Mouse (Mus musculus) embryo, embryonic 11.5 days (tissue): ENCODE data around the gene Emg1.
"Not testable (repeated sequence)": the region's sequence is repeated elsewhere in the genome, so short reads cannot be mapped to it uniquely, and the experiment has no call there.

Experiments
- DNase-seq: peaks from one replicate; pipeline ENCODE4 v3.0.0-alpha.2; 2012; ENCODE audit warnings: low read depth, low spot score

Emg1 gene

DNA sequence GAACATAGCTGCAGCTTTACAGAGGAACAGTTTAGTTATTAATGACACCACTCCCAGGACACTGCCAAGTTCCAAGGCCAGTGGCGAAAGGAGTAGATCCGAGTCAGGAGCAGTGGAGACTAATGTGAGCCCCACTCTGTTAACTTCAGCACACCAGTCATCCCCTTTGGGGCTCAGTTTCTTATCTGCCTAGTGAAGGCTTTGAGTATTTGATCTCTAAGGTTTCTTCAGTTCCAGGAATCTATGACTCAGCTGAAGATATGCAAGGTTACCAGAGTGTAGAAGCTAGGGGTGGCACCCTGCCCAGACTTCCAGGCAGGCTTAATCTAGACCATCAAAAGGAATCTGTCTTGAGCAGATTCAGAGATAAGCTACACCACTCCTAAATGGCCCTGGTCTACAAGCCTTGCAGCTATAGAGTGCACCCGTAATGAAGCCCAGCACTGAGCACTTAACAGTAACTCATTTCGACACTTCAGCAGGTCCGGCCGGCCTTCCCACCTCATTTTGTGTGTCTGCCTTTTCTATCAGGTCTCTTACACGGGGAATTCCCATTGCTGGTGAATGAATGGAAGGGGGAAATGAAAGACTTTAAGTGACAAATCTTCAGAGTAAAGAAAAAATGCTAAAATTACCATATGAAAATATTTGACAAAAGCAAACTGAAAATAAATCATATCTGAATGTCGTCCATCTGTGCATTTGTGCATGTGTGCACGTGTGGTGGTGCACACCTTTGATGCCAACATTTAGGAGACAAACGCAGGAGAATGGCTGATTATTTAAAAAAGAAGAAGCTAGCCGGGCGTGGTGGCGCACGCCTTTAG, 28.2 kb downstream of the Emg1 start:
- DNase-seq, result no peak

DNA sequence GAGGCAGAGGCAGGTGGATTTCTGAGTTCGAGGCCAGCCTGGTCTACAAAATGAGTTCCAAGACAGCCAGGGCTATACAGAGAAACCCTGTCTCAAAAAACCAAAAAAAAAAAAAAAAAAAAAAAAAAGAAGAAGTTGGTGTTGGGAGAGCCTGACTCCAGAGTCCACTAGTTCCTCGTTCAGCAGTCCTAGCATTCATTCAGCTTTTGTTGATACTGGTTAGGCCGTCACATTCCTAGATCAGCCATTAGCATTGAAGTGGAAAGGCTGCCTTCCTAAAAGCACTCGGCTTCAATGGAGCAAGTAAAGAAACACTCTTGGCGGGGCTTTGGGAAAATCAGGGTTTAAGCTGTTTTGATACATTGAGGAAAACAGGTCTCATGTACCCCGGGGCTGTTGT, 29.7 kb downstream of the Emg1 start:
- not testable (repeated sequence) for DNase-seq

DNA sequence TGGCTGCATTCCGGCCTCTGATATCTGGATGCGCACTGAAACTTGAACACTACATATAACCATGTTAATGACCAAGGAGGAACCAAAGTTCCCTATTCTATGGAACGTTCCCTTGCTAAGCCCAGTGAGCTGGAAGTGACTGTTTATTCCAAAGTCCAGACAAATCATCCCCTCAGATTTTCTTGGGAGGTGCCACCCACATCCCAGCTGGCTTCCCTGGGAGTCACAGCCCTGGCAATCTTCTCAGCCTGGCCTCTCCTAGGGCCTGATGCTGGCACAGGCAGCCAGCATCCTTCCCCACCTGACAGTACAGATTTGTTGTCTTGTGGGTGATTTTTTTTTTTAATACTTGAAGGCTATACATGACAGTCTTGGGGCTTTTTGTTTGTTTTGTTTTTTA, 32.5 kb downstream of the Emg1 start:
- no peak for DNase-seq

DNA sequence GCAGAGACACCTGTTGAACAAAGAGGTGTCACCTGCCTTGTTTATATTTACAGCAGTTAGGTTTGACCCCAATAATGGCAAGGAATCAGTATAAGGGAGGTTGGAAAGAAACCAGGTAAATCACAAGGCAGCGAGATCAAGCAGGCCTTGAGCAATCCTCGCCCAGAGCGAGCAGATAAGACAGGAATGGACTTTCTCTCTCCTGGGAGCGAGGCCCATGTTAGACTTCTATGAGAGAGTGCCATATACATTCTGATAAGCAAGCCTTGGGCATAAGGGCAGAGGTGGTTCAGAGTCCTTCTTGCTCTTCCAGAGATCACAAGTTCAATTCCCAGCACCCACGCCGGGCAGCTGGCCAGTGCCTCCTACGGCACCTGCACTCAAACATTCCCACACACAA, 33.2 kb downstream of the Emg1 start:
- DNase-seq, result no peak

DNA sequence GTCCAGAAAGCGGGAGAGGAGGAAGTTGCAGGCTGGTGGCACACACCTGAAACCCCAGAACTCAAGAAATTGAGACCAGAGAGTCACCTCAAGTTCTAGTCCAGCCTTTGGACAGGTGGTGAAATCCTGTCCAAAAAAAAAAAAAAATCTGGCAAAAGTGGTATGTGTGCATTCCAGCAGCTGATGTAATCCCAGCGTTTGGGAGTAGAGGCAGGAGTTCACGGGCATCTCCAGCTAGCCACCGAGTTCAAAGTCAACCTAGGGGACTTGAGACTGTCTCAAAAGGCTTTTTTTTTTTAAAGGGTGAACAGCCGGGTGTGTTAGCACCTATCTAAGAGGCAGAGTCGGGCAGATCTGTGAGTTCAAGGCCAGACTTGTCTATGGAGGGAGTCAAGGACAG, 35.8 kb downstream of the Emg1 start:
- DNase-seq, result no peak

DNA sequence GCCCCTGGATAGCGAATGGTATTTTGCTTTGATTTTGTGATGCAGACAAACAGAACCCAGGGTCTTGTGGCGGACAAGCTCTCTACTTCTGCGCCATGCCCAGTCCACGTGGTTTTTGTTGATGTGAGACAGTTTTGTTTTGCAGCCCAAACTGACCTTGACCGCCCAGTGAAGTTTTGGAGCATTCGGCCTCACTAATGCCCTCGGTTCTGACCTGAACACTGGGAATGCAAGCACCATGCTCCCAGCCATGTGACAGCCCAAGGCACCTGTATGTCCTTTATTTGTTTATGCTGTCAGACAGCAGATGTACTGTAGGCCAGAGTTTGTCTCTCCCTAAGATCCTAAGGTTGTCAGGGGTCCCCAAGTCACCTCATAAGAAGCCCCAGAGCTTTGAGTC, 37.4 kb downstream of the Emg1 start:
- no peak for DNase-seq

DNA sequence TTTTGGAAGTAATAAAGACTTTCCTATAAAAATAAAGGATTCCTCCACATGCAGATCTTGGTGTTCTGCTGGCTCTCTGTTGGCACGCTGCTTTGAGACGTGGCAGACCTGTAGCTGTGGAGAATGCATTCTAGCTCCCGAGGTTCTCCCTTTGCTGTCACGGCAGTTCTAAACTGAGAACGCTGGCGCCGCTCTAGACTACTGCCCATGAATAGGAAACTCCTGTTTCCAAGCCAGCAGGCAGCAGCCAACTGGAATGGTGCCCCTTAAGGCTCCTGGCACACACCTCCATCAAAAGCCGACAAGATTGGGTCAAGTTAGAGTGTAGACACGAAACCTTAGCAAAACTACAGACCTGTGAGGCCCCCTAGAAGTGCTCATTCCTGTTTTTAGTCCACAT, 38.4 kb downstream of the Emg1 start:
- DNase-seq, result no peak

DNA sequence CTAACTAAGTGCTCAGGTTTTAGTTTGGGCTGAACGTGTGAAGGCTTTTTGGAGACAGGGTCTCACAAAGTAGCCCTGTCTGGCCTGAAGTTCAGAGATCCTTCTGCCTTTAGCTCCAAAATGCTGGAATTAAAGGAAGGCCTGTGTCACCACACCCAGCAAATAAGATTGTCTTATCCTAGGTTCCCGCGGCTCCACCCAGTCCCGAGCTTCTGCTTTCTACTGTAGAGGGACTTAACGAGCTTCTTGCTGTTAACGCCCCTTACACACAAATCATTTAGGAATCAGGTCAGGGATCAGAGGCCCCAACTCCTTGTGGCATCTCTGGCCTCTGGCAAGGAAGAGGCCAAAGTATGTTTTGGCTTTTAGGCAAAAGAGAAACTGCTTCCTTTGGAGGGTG, 39.9 kb downstream of the Emg1 start:
- no peak for DNase-seq

DNA sequence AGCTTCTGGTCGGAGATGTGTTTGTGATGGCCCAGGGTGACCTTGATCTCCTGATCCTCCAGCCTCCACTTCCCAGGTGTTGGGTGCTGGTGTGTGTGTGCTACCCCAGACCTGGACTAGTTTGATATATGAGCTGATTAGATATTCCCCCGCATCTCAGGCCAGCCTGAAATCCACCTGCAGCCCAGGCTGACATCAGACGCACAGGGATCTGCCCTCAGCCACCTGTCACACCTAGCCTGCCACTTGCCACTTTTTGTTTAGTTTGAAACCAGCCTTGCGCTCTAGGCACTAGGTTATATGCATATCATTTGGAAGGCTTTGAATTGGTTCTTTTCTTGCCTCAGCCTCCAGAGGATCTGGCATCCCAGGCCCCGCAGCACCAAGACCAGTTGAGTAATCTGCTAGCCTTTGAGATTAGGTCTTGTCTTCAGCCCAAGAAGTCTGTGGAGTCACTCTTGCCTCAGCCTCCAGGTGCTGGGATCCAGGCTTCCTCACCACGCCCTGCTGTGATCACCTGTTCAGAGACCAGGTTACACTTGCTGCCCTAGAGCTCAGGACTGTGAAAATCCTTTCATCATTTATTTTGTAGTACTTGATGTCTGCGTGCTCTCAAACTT, 41.6 kb downstream of the Emg1 start:
- DNase-seq, result no peak

DNA sequence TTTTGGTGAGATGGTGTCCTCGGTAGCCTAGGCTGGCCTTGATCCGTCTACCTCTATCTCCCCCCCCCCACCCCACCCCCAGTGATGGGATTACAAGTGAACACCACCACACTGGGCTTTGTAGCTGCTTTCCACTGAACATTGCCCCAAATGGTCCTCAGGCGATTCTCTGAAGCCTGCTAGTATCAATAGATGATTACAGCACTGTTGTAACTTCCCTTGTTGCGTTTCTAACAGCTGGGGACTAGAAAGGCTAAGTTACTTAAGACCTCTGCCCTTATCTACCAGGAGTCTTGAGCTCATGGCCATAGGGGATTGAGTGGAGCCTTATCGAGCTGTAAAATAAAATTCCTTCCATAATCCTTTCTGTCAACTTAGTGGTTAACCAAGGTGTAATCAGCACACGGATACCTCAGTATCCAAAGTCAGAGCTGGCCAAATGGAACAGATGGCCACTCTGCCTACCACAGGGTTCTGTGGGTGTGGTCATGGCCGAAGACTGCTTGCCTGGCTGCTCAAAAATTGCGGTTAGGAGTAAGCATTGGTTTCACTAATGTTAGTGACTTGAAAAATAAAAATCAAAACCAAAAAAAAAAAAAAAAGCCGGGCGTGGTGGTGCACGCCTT, 42.6 kb downstream of the Emg1 start:
- DNase-seq, result no peak

DNA sequence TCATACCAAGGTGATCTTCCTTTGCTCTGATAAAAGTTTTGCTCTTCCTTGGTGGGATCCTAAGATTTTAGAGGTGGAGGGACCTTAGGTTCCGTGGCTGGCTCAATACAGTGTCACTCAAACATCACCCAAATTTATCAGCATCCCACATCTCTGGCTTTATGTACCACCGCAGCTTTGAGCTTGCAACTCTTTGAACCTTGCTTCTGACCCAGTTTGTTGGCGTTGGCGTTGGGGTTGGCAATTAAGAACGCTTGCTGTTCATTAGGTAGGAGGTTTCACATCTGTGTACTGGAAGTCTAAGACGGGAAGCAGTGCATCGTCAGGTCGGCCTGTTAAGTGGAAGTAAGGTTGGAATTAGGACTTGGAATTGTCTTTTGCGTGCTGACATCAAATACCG, 47.0 kb downstream of the Emg1 start:
- no peak for DNase-seq

DNA sequence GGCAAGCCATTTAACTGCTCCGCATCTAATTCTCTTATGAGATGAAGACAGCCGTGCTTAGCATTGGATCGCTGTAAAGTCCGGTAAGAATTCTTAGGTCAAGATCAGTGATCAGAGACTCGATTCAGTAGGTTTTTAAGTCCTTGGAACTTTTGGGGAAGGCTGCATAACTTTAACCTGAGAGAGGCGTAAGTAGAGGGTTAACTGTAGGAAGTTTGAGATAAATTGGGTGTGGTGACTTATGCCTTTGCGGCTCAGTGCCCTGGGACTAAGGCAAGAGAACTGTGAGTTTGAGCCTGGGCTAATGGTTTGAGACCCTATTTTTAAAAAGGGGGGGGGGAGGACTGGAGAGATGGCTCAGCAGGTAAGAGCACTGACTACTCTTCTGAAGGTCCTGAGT, 47.7 kb downstream of the Emg1 start:
- no peak for DNase-seq

DNA sequence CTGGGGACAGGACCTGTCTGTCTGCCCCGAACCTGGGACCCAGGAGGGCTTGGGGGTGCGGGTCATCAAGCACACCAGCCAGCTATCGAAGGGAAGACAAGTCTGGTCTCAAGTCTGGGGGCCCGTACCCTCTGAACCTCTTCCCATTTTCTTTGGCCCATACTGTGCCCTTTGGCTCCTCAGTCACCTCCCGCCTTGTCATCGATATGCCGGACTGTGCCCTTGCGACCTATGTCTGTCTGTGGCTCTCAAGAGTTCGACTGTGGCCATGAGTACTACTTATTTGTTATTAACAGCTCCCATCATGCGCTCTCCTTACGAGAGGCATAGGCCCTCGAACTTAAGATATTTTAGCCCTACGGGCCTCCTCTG, 48.6 kb downstream of the Emg1 start:
- no peak for DNase-seq

DNA sequence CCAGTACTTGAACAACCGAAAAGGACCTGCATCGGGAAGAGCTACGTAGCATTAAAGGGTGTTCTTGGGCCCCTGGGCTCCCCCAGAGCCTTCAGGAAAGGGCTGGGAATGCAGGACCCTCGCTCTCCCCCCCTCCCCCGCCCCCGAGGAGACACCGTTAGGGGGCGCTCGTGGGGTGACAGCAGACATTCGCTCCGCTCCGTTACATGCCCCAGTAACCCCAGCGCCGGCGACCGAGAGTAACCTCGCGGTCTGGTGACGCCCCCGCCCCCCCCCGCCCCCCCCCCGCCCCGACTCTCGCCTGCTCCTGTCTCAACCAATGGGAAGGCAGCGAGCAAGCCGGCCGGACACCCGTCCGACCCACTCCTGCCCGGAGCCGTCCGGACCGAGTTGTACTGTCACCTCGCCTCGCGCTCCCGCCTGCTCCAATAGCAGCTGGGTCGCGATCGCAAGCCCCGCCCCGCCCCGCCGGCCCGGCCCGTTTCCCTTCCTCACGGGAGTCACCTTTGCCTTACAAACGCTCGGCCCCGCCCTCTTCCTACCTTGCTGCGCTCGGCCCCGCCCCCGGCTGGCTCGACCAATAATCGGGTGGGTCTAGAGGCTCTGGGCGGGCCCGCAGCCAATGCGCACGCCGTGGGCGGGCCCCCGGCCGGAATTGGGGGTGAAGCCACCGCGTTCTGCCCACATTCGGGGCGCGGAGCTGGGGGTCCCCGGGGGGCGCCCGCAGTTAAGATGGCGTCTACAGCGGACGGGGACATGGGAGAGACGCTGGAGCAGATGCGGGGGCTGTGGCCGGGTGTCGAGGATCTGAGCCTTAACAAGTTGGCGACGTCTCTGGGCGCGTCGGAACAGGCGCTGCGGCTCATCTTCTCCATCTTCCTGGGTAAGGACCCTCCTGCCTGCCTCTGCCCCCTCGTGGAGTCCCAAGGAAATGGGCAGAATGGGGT, 49.2 kb downstream of the Emg1 start, which contains the start of gene Lpcat3:
Gene Lpcat3 (plus strand): TSS at position 551 of the 947 bp plus-strand sequence.
- peak; percentile 97 for DNase-seq

DNA sequence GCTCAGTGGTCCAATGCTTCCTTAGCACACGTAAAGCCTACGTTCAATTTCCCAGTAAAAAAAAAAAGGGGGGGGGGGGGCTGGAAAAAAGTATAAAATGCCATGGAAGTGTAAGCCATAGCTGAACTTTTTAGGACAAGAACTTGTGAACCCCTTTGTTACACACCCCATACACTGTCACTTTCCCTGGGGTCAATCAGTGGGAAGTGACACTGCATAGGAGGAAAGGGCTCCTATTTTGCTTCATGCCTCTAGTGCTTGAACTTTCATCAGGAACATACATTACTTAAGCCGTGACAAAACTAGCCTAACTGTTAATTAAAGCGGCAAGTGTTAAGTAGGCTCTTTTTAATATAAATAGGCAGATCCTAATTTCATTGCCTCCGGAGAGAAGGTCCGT, 50.0 kb downstream of the Emg1 start:
- no peak for DNase-seq

DNA sequence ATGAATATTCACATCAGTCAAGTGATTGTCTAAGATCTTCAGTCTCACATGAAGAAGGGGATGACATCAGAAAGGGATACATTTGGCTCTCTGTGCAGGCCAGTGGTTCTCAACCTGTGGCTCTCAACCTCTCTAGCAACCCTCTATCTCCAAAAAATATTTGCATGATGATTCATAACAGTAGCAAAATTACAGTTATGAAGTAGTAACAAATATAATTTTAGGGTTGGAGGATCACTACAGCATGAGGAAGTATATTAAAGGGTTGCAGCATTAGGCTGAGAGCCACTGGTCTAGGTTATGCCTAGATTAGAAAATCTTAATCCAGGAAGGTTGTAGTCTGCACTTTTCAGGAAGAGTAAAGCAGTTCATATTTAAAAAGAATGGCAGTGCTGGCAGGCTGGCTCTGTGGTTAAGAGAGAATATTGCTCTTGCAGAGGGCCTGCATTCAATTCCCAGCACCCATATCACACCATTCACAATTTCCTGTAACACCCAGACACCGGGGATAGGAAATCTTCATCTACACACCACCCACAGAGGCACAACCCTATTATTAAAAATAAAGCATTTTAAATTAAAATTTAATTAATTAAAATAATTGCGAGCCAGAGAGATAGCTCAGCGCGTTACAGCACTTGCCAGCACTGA, 50.7 kb downstream of the Emg1 start:
- no peak for DNase-seq

DNA sequence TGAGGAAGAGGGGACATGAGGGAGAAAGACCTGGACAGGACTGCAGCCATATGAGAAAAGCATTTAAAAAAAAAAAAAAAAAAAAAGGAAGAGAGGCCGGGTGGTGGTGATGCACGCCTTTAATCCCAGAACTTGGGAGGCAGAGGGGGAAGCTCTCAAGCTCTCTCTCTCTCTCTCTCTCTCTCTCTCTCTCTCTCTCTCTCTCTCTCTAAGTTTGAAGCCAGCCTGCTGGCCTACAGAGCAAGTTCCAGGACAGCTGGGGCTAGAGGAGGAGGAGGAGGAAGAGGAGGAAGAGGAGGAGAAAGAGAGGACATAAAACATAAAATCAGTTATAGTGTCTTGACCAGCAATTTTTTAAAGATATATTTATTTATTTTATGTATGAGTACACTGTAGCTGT, 53.9 kb downstream of the Emg1 start:
- no peak for DNase-seq

DNA sequence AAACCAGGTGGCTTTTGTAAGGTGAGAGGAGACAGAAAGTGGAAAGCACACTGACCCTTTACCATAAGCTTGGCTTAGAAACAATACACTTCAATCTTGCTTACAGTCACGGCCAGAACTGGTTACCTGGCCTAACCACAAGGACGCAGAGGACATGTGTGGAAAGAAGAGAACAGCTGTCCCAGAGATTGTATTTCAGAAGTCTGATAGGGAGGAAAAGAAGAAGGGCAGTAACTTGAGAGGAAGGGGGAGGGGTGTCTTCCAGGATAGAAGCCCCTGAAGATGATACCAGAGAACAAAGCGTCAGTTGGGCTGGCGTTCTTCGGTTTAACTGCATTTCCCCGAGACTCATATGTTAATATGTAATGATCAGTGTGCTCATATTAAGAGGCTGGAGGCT, 56.1 kb downstream of the Emg1 start:
- no peak for DNase-seq
